Mouse (Mus musculus): ENCODE results near the gene Kcnj5.

DNA sequence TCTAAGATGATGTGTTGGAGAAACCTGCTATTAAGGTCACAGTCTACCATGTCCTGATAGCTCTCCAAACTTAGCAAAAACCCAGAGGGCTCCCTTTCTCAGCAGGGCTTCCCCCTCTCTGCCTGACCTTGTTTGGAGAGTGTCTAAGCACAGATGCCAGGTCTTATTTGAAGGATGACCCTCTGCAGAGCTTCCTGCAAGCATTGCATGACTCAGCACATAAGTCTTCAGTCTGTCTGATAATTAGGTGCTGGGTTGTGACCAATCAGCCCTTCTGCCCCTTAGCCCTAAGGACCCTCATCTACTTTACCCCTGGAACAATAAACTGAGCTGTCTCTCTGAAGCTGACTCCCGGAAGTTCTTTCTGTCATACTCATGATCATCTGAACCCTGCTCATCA lies 16.6 kb upstream of the Kcnj5 start:
- TF ChIP-seq CHD2 (IDR thresholded peaks at IDR 0.05; ENCODE audit: low read depth, low read length) = no peak
- peak; percentile 92 for TF ChIP-seq MAFK (IDR thresholded peaks at IDR 0.05; ENCODE audit: insufficient read depth, low read depth, low read length)
- no peak for TF ChIP-seq ZC3H11A (IDR thresholded peaks at IDR 0.05; ENCODE audit: borderline replicate concordance, low read depth, low read length)

Data from ES-E14 (cell line).